Mouse (Mus musculus): ENCODE measurements around the gene Mx1. TPM values are rescaled to one million over a fixed set of nuclear protein-coding genes. Genes with fewer than 3 reads are reported as not detected.

Gene Mx1
- polyA plus RNA-seq, 1 experiment = not detected

DNA sequence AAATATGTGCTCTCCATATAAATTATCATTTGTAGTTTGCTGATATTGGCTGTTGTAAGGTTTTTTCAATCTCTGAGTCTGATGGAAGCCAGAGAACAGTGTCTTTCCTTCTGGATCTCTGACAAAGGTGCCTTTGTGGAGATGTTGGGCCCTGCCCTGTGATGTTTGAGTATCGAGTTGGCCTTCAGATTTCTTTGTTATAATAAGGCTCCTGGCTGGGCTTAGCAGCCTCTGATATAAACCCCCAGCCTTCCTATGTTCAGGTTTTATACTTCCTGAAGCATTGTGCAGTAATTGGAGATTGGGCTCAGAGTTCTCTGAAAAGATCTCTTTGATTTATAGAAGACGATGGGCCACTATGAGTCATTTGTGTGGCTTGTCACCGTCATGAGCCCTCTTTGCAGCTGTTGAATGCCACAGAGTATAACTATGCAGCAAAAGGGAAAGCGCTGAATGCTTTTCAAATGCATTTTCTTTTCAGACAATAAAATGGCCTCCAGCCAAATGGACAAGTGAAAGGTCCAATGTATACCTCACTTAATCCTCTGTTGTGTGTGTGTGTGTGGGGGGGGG, 60.4 kb downstream of the Mx1 start:
- 48% methylated on average over 4 of the region's 4 CpGs for WGBS
- TF ChIP-seq CTCF (IDR thresholded peaks at IDR 0.05; ENCODE audit: insufficient read depth, low read depth, low read length) (no peak), POLR2A (IDR thresholded peaks at IDR 0.05; ENCODE audit: insufficient read depth, low read depth, low read length) (no peak)
- H3K27ac ChIP-seq (ENCODE audit: insufficient read depth, low read depth, low read length) = no peak overlapping the region
- 0 out of 2 replicates have a peak, but pooled peaks cover 6% of the 10 kb centered on the region for H3K4me1 ChIP-seq (ENCODE audit: control insufficient read depth, insufficient read depth, low read length)
- no peak overlapping the region for H3K4me3 ChIP-seq (ENCODE audit: insufficient read depth, low read depth, low read length)

DNA sequence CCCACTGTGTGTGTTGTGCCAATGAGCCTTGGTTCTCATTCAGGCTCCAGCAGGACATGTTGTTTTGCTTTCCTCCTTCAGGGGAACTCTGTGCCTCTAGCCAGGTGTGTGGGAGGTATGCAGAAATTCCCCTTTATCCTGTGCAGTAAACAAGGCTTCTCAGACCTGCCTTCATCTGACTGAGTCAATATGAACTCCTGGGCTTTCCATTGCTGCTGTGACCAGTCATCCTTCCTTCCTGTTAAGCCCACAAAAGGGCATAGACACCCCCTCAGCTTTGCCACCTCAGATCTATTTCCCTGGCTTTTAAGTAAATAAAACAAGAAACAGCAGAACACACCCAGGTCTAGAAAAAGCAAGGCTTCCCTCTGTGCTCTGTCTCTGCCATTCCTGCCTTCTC, 61.0 kb downstream of the Mx1 start:
- no peak overlapping the region for H3K4me3 ChIP-seq (ENCODE audit: insufficient read depth, low read depth, low read length)
- TF ChIP-seq POLR2A (IDR thresholded peaks at IDR 0.05; ENCODE audit: insufficient read depth, low read depth, low read length) (no peak), CTCF (IDR thresholded peaks at IDR 0.05; ENCODE audit: insufficient read depth, low read depth, low read length) (no peak)
- no peak overlapping the region for H3K27ac ChIP-seq (ENCODE audit: insufficient read depth, low read depth, low read length)
- H3K4me1 ChIP-seq (ENCODE audit: control insufficient read depth, insufficient read depth, low read length) = 0 out of 2 replicates have a peak, but pooled peaks cover 6% of the 10 kb centered on the region

DNA sequence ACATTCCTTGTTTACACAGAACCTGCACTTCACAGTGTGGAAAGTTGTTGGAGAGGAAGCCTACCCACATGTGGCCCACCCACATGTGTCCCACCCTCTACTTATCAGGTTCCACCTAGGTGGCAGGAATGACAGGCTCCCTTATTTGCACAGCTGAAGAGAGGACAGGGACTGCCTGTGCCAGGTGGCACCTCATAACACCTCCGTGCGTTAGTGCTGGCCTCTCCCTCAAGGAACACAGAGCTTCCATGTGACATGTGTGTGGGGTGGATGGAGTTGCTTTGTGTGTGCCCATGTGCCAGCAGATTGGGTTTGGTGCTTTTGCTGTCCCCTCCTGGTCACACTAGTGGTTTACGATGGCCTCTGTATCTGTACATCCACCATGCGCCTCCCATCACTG, 62.7 kb downstream of the Mx1 start:
- TF ChIP-seq CTCF (IDR thresholded peaks at IDR 0.05; ENCODE audit: insufficient read depth, low read depth, low read length) (no peak), POLR2A (IDR thresholded peaks at IDR 0.05; ENCODE audit: insufficient read depth, low read depth, low read length) (no peak)
- no peak overlapping the region for H3K27ac ChIP-seq (ENCODE audit: insufficient read depth, low read depth, low read length)
- WGBS = over 99% methylated on average over 4 of the region's 4 CpGs
- H3K4me1 ChIP-seq (ENCODE audit: control insufficient read depth, insufficient read depth, low read length) = 0 out of 2 replicates have a peak, but pooled peaks cover 6% of the 10 kb centered on the region
- no peak overlapping the region for H3K4me3 ChIP-seq (ENCODE audit: insufficient read depth, low read depth, low read length)

DNA sequence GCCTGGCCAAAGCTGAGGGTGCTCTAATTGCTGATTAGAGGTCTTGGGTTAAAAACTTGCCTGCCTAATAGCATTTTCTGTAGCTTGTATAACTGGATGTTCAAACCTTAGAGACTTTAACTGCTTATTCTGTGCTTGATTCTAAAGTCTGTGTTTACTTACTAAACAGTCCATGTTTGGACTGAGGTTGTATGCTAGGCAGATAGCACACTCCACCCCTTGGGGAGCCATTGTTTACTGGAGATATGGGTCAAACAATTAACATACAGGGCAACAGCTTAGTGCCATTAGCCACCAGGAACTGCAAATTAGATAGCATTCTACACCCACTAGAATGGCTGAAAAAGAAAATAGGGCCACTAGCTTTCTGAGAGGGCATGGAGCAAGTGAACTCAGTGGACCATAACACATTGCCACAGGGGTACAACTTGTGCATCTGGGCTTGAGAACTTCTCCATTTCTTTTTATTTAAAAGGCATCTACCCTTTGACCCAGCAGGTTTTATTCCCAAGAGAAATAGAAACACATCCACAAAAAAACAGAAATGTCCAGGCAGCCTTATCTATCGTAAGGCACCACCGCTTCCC, 64.7 kb downstream of the Mx1 start:
- Histone ChIP-seq H3K4me1 (ENCODE audit: control insufficient read depth, insufficient read depth, low read length) (0 out of 2 replicates have a peak, but pooled peaks cover 6% of the 10 kb centered on the region), H3K4me3 (ENCODE audit: insufficient read depth, low read depth, low read length) (no peak overlapping the region), H3K27ac (ENCODE audit: insufficient read depth, low read depth, low read length) (no peak overlapping the region)
- TF ChIP-seq POLR2A (IDR thresholded peaks at IDR 0.05; ENCODE audit: insufficient read depth, low read depth, low read length) = no peak
- no peak for TF ChIP-seq CTCF (IDR thresholded peaks at IDR 0.05; ENCODE audit: insufficient read depth, low read depth, low read length)
- WGBS = 89% methylated on average over 2 of the region's 2 CpGs

Other genes with a start within 250 kb of the Mx1 start
- gene Bace2, start 106.2 kb downstream of the Mx1 start, polyA plus RNA-seq (2012; ENCODE audit: insufficient read depth, insufficient read length, low replicate concordance, missing spikeins) = not detected in 2 replicates
- gene Fam3b, start 51.9 kb upstream of the Mx1 start, polyA plus RNA-seq (2012; ENCODE audit: insufficient read depth, insufficient read length, low replicate concordance, missing spikeins) = not detected in 2 replicates
- not detected in 2 replicates for gene Tmprss2, start 148.3 kb upstream of the Mx1 start, polyA plus RNA-seq (2012; ENCODE audit: insufficient read depth, insufficient read length, low replicate concordance, missing spikeins)

Data from olfactory bulb, adult 2 months (tissue).